21 mouse cellular contexts compared by ENCODE assay signal in genomic region chr7:70093916-70094784, GRCm38 (mm10).
DNase-seq lines count a peak whose midpoint lies in the region; ATAC-seq lines count a peak whose summit lies in the region.
"Had no signal": no experiment of that assay in that cellular context is flagged by ENCODE, and none has a peak within 500 bp of the region (broad histone marks: within the 10 kb centered on the region; RNA-seq: fewer than 3 reads in every experiment).

No protein-coding gene starts in this region.

- no peaks in the 10 kb centered on the region for H3K36me3 ChIP-seq in hindbrain, embryonic 11.5 days (ENCODE audit: control insufficient read depth, insufficient read depth, low read length)
- no peaks in the 10 kb centered on the region for H3K36me3 ChIP-seq in hindbrain, embryonic 12.5 days
- no peaks in the 10 kb centered on the region for H3K36me3 ChIP-seq in embryonic facial prominence, embryonic 10.5 days (replicated peaks)
- H3K36me3 ChIP-seq in limb, embryonic 12.5 days, result no peaks in the 10 kb centered on the region
- no peaks in the 10 kb centered on the region for H3K36me3 ChIP-seq in midbrain, embryonic 15.5 days (replicated peaks)
- no peaks in the 10 kb centered on the region for H3K36me3 ChIP-seq in heart, embryonic 11.5 days (ENCODE audit: control insufficient read depth, insufficient read depth, low read length)
- H3K36me3 ChIP-seq: embryonic facial prominence, embryonic 12.5 days; heart, embryonic 13.5 days; liver, embryonic 15.5 days; stomach, embryonic 15.5 days had no signal

- 66% methylated on average over 21 of the region's 21 CpGs for WGBS in hindbrain, embryonic 11.5 days
- WGBS in hindbrain, embryonic 12.5 days, result 58% methylated on average over 21 of the region's 21 CpGs
- 78% methylated on average over 21 of the region's 21 CpGs for WGBS in embryonic facial prominence, embryonic 10.5 days
- 35% methylated on average over 21 of the region's 21 CpGs for WGBS in limb, embryonic 12.5 days
- 33% methylated on average over 21 of the region's 21 CpGs for WGBS in midbrain, embryonic 15.5 days
- WGBS in heart, embryonic 11.5 days (ENCODE audit: insufficient replicate concordance), result 79% methylated on average over 21 of the region's 21 CpGs

- DNase-seq in hindbrain, embryonic 11.5 days (ENCODE audit: low spot score), result no peak
- DNase-seq in embryonic facial prominence, embryonic 10.5 days (ENCODE audit: low spot score), result no peak
- DNase-seq in heart, adult 18-20 months, result no peak
- no peak for DNase-seq in frontal cortex, postnatal 25 days (ENCODE audit: low spot score in 2 of 2)
- DNase-seq: adrenal gland, postnatal 10 days; cerebellum, adult 2 months; gastrocnemius, adult 2 months; heart, postnatal 36 days; layer of hippocampus, postnatal 36 days; right cerebral cortex, adult 18-20 months had no signal

- H3K27me3 ChIP-seq in hindbrain, embryonic 11.5 days (ENCODE audit: control insufficient read depth, insufficient read depth, low read length), result no peaks in the 10 kb centered on the region
- no peaks in the 10 kb centered on the region for H3K27me3 ChIP-seq in hindbrain, embryonic 12.5 days
- no peaks in the 10 kb centered on the region for H3K27me3 ChIP-seq in embryonic facial prominence, embryonic 10.5 days (replicated peaks; ENCODE audit: low read depth, poor library complexity, severe bottlenecking)
- H3K27me3 ChIP-seq in limb, embryonic 12.5 days, result peaks cover 5% of the 10 kb centered on the region; the same call in 1 of the 2 replicates
- H3K27me3 ChIP-seq in midbrain, embryonic 15.5 days (replicated peaks), result no peaks in the 10 kb centered on the region
- H3K27me3 ChIP-seq in heart, embryonic 11.5 days (ENCODE audit: control insufficient read depth, insufficient read depth, low read length), result no peaks in the 10 kb centered on the region
- H3K27me3 ChIP-seq: CH12.LX; embryonic facial prominence, embryonic 12.5 days; heart, embryonic 13.5 days; liver, embryonic 15.5 days; stomach, embryonic 15.5 days had no signal

- H3K4me1 ChIP-seq in hindbrain, embryonic 11.5 days (replicated peaks; ENCODE audit: control insufficient read depth, insufficient read depth, low read length), result no peaks in the 10 kb centered on the region
- H3K4me1 ChIP-seq in hindbrain, embryonic 12.5 days, result no peaks in the 10 kb centered on the region
- H3K4me1 ChIP-seq in embryonic facial prominence, embryonic 10.5 days, result peaks cover under 1% of the 10 kb centered on the region
- H3K4me1 ChIP-seq in limb, embryonic 12.5 days (replicated peaks), result 0 out of 2 replicates have a peak, but pooled peaks cover 5% of the 10 kb centered on the region
- H3K4me1 ChIP-seq in midbrain, embryonic 15.5 days, result peaks cover 9% of the 10 kb centered on the region; the same call in 1 of the 2 replicates
- no peaks in the 10 kb centered on the region for H3K4me1 ChIP-seq in heart, embryonic 11.5 days (ENCODE audit: control insufficient read depth, insufficient read depth, low read length)
- H3K4me1 ChIP-seq: embryonic facial prominence, embryonic 12.5 days; heart, embryonic 13.5 days; liver, embryonic 15.5 days; stomach, embryonic 15.5 days had no signal

- H3K9ac ChIP-seq in hindbrain, embryonic 11.5 days (ENCODE audit: low read depth, low read length), result no peak overlapping the region
- H3K9ac ChIP-seq in hindbrain, embryonic 12.5 days, result no peak overlapping the region
- H3K9ac ChIP-seq in limb, embryonic 12.5 days (replicated peaks), result no peak overlapping the region
- H3K9ac ChIP-seq in midbrain, embryonic 15.5 days, result no peak overlapping the region; the same call in 1 of the 2 replicates
- no peak overlapping the region for H3K9ac ChIP-seq in heart, embryonic 11.5 days (ENCODE audit: low read depth, low read length)
- H3K9ac ChIP-seq: embryonic facial prominence, embryonic 12.5 days; heart, embryonic 13.5 days; liver, embryonic 15.5 days; stomach, embryonic 15.5 days had no signal

- H3K27ac ChIP-seq in hindbrain, embryonic 11.5 days (ENCODE audit: low read depth, low read length), result no peak overlapping the region
- H3K27ac ChIP-seq in hindbrain, embryonic 12.5 days, result no peak overlapping the region
- 0 out of 2 replicates have a peak overlapping the region, but pooled peaks have one; percentile 19 for H3K27ac ChIP-seq in embryonic facial prominence, embryonic 10.5 days (replicated peaks)
- H3K27ac ChIP-seq in limb, embryonic 12.5 days, result no peak overlapping the region
- H3K27ac ChIP-seq in midbrain, embryonic 15.5 days, result peak overlapping the region; percentile 65
- H3K27ac ChIP-seq in heart, embryonic 11.5 days (ENCODE audit: low read depth, low read length), result no peak overlapping the region
- H3K27ac ChIP-seq: embryonic facial prominence, embryonic 12.5 days; gastrocnemius, adult 2 months; heart, embryonic 13.5 days; liver, embryonic 15.5 days; stomach, embryonic 15.5 days had no signal

- 0 out of 2 replicates have a peak overlapping the region, but pooled peaks have one; percentile 7 for H3K4me2 ChIP-seq in hindbrain, embryonic 11.5 days (replicated peaks; ENCODE audit: low read depth, low read length)
- H3K4me2 ChIP-seq in hindbrain, embryonic 12.5 days (replicated peaks), result no peak overlapping the region
- peak overlapping the region; percentile 36 for H3K4me2 ChIP-seq in limb, embryonic 12.5 days
- H3K4me2 ChIP-seq in midbrain, embryonic 15.5 days, result peak overlapping the region; percentile 34
- no peak overlapping the region for H3K4me2 ChIP-seq in heart, embryonic 11.5 days
- H3K4me2 ChIP-seq: embryonic facial prominence, embryonic 12.5 days; heart, embryonic 13.5 days; liver, embryonic 15.5 days; stomach, embryonic 15.5 days had no signal

- no peak for ATAC-seq in hindbrain, embryonic 11.5 days (ENCODE audit: low FRiP score)
- no peak for ATAC-seq in hindbrain, embryonic 12.5 days (ENCODE audit: low FRiP score)
- no peak for ATAC-seq in limb, embryonic 12.5 days (ENCODE audit: insufficient number of reproducible peaks, insufficient read depth, low FRiP score, low TSS enrichment, low read depth)
- ATAC-seq in midbrain, embryonic 15.5 days (replicated peaks), result peak; percentile 62
- no peak for ATAC-seq in heart, embryonic 11.5 days (replicated peaks; ENCODE audit: insufficient number of reproducible peaks, low FRiP score, low TSS enrichment)
- ATAC-seq: intestine, postnatal 0 days; lung, postnatal 0 days had no signal

- H3K9me3 ChIP-seq in hindbrain, embryonic 11.5 days (ENCODE audit: control insufficient read depth, low read length), result no peaks in the 10 kb centered on the region
- H3K9me3 ChIP-seq in hindbrain, embryonic 12.5 days (replicated peaks), result no peaks in the 10 kb centered on the region
- 0 out of 2 replicates have a peak, but pooled peaks cover 4% of the 10 kb centered on the region for H3K9me3 ChIP-seq in embryonic facial prominence, embryonic 10.5 days
- no peaks in the 10 kb centered on the region; the same call in 1 of the 2 replicates for H3K9me3 ChIP-seq in limb, embryonic 12.5 days
- peaks cover 9% of the 10 kb centered on the region; the same call in 1 of the 2 replicates for H3K9me3 ChIP-seq in midbrain, embryonic 15.5 days
- H3K9me3 ChIP-seq in heart, embryonic 11.5 days (replicated peaks; ENCODE audit: control insufficient read depth, low read length), result no peaks in the 10 kb centered on the region
- H3K9me3 ChIP-seq: embryonic facial prominence, embryonic 12.5 days; liver, embryonic 15.5 days; stomach, embryonic 15.5 days had no signal

- no peak overlapping the region for H3K4me3 ChIP-seq in hindbrain, embryonic 11.5 days (ENCODE audit: low read depth, low read length)
- H3K4me3 ChIP-seq in hindbrain, embryonic 12.5 days, result no peak overlapping the region
- no peak overlapping the region for H3K4me3 ChIP-seq in embryonic facial prominence, embryonic 10.5 days
- H3K4me3 ChIP-seq in limb, embryonic 12.5 days (replicated peaks), result peak overlapping the region; percentile 13; the same call in 1 of the 2 replicates
- no peak overlapping the region for H3K4me3 ChIP-seq in midbrain, embryonic 15.5 days
- no peak overlapping the region for H3K4me3 ChIP-seq in heart, embryonic 11.5 days (ENCODE audit: low read depth, low read length)
- H3K4me3 ChIP-seq: embryonic facial prominence, embryonic 12.5 days; gastrocnemius, adult 2 months; heart, embryonic 13.5 days; liver, embryonic 15.5 days; stomach, embryonic 15.5 days had no signal

Comparison
In these comparisons a context has a peak if more than half of its experiments do, and no peak if none do; other contexts are left out.
1. H3K4me2 ChIP-seq: peak in hindbrain, embryonic 11.5 days (single experiment), limb, embryonic 12.5 days (single experiment) and midbrain, embryonic 15.5 days (single experiment); none in hindbrain, embryonic 12.5 days (single experiment) and heart, embryonic 11.5 days (single experiment).
2. H3K27ac ChIP-seq: peak in embryonic facial prominence, embryonic 10.5 days (single experiment) and midbrain, embryonic 15.5 days (single experiment); none in hindbrain, embryonic 11.5 days (single experiment), hindbrain, embryonic 12.5 days (single experiment), limb, embryonic 12.5 days (single experiment) and heart, embryonic 11.5 days (single experiment).